Mouse (Mus musculus) testis, adult 2 months (tissue): Measurements from ENCODE around the gene Ssbp3.

Source experiments
- CTCF ChIP-seq: fragments of 200-500 bp; IDR thresholded peaks from 2 replicates; pipeline ENCODE4 v1.5.1; 2012; ENCODE audit warnings: low read depth, mild to moderate bottlenecking, inconsistent platforms, low read length, moderate library complexity; ENCODE audit not compliant: control insufficient read depth, insufficient read depth, insufficient replicate concordance
- POLR2A ChIP-seq: fragments of 200-500 bp; IDR thresholded peaks from 2 replicates; pipeline ENCODE4 v1.6.1; 2012; ENCODE audit warnings: low read depth, mild to moderate bottlenecking, inconsistent platforms, low read length, moderate library complexity; ENCODE audit not compliant: control insufficient read depth

GRCm38 (mm10) chr4:107047806-107048205 lies 137.3 kb downstream of the Ssbp3 start:
- TF ChIP-seq CTCF, result no peak
- no peak for TF ChIP-seq POLR2A
